Mouse (Mus musculus): ENCODE measurements at regions not wholly inside any gene's neighbourhood (a gene's known extent, or its start where the extent isn't known, plus 50 kb on each side); places are given as distances from the start of the nearest gene placed in this dataset.
A peak's percentile ranks its signal among the peaks of the same experiment; 100 is the strongest.

DNA sequence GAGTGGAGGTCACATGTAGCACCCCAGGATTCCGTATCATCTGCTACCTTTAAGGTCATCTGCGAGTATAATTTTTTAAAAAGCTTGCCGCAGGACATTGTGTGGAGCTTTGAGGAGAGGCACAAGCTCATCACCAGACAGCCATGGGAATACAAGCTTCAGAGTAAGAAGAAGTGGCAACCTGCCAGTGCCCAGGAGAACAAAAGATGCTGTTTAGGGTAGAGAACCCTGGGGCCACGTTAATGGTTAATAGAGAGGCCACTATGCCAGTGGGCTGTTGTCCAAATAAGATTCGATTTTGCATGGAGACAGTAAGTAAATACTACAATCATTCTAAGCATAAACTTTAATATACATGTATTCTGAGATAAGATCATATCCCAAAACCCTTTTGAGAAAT is 450.0 kb upstream of the Nrp1 start:
- DNase-seq: no peak

DNA sequence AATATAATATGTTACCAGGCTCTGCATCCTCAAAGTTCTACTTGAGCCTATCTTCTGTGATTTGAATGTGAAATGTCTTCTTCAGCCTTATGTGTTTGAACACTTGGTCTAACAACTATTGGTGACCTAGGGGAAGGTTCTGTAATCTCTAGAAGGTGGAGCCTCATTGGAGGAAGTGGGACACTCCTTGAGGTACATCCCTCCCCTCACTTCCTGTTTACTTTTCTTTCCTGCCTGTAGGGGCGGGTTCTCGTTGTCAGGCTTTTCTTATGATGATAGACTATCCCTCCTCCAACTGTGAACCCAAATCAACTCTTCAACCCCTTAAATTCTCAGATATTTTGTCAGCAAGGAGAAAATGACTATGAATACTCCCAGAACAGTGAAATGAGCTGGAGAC is 448.8 kb upstream of the Nrp1 start:
- DNase-seq: no peak

DNA sequence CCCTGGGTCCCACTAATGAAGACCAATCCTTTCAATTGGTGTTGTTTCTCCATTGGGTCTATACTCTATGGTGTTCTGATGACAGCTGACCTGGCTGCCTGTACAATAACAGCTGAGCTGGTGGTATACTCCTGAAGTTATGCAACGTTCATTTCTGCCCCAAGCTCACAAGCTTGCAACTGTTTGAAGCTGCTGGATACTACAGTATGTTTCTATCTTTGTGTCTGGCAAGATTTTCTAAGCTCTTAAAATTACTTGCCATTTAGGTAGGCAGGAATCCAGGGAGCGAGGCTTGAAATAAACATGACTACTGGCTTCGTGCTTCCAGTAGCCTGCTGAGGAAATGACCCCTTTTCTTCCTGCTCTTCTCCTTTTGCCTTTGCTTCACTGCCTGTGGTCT is 444.3 kb upstream of the Nrp1 start:
- DNase-seq: peak; percentile 54 to 66

DNA sequence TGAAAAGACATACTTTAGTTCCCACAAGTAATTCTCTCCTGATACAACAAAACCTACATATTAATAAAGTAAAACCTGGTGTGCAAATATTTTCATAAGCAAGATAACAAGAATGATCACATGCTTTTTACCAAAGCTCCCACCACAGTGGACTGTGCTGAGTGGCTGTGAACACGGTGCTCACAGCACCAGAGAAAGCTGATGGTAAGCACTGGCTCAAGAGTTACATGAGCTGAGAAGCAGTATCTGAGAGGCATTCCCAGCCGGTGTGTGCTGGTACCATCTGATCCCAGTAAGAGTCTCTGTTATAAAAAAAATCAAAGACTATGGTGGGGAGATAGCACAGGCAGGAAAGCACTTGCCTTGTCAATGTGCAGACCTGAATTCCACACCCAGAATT is 443.5 kb upstream of the Nrp1 start:
- DNase-seq: no peak

DNA sequence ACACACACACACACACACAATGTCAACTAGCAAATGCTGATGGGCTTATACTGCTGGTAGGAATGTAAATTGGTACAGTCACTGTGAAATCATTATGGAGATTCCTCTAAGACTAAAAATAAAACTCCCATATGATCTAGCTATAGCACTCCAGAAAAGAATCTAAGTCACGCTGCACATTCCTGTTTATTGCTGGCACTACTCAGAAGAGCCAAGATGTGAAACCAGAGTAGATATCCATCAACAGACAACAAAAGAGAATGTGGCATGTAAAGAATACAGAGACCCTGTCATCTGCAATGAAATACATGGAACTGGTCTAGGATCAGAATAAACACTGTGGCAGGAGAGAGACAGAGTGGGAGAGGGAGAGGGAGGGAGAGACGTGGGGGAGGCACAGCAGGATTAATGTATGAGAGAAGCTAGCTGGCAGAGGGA is 442.8 kb upstream of the Nrp1 start:
- DNase-seq: no peak

DNA sequence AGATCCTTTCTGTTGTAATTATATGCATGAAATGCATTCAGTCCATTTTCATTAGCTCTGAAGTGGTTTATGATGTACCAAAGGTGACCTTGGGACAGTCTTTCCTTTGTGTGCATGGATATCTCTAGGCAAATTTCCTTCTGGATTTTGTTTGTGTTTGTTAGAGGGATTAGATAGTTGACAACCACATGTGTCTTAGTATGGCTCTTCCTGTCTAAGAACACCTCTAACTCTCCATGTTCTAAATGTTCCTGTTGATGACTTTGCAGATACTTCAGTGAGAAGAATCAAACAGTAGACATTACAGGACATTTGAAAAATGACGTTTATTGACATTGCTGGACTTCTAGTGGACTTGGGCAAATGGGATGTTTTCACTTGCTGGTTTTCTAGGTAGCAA is 436.5 kb upstream of the Nrp1 start:
- no peak for DNase-seq

DNA sequence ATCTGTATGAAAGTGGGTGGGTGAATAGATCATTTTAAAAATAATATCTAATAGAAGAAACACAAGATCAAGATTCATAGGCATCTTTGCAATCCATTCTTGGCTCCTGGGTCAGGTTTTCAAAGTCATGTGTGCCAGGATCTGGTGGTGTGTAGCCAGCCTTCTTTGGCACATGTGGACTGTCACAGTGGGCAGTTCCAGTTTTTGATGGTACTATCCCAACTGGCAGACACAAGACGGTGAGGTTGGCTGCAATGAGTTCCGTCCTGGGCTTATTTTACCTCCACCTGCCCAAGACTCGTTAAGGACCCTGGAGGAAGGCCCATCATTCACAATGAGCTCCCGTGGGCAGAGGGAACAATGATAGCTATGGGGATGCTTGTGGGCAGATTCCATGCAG is 435.1 kb upstream of the Nrp1 start:
- DNase-seq: no peak

DNA sequence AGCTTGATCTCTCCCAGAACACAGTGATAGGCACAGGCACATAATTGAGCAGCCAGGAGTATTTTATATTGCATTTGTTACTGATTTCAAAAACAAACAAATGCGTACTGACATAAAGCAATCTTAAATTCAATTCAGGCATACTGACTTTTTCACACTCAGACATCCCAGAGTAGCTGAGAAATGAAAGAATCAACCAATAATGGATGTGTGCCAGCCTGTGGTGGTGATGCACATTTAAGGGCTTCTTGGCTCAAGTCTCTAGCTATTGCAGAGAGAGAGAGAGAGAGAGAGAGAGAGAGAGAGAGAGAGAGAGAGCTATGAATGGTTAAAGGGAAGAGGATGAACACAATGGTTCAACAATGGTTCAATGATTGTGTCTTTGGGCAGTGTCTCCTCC is 426.1 kb upstream of the Nrp1 start:
- DNase-seq: no peak

DNA sequence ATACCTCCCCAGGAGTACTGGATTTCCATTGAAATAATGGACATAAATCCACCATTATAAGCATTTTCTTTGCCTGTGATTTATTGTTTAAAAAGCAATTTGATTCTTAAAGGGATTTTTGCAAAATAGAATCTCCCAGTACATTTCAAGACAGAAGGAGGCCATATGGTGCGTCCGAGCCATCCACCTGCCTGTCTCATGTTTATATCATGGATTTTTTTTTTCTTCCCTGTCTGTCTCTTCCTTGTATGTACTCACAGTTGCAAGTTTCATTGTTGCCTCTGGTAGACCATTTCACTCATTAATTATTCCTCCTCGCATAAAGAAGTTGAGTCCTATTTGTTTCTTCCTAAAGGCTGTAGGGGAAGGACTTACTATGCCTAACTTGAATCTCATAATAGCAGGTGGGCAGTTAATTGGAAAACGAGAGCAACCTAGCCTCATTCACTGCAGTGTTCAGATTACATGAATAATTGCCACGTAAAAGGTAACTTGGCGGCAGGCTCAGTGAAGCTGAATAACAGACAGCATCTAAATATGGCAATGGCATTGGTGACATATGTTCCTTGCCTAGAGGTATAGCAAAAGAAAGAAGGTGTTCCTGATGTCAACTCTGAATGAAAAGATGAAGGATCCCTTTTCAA is 421.5 kb upstream of the Nrp1 start:
- no peak for DNase-seq

DNA sequence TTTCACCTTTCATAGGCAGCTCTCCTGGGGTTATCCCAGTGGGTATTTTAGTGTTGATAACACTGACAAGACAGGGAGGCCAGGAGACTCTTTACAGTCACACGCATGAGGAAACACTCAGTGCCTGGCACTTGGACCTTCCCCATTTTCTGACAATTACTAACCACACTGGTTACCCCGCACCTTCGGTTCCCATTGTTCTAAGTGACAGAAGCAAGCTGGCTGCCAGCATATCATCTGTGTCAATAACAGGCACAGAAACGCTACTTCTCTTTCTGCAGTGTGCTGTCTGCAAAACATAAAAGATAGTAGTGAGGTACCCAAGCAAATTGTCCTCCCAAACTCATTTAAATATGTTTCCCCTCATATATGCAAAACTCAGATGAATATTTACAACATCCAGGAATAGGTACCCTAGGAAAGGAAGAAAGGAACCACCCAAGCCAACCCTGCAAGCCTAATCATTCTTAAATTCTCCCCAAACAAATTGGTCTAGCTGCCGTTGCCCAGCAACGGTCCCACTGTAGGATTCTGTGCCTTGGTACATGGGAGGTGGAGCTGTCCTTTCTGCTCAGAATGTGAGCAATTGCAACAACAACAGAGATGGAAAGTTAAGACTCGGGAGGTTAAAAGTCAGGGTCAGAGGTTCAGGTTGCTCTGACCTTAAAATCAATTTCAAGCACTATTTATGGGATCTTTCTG is 419.0 kb upstream of the Nrp1 start:
- DNase-seq: no peak

DNA sequence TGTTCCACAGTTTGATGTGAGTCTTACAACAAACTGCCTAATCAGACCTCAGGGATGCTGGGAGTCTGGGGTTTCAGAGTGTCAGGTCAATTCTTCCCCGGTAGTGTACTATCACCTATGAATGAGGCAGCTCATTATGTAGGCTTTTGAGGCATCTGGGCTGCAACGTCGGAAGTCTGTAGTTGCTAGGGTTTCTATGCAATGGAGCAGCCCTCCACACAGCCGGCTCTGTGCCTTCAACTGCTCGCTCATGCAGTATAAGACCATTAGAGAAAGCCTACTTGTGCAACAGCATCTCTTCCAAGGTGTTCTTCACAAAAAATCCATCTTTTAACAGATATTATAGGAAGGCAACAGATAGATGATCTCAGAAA is 418.4 kb upstream of the Nrp1 start:
- no peak for DNase-seq

DNA sequence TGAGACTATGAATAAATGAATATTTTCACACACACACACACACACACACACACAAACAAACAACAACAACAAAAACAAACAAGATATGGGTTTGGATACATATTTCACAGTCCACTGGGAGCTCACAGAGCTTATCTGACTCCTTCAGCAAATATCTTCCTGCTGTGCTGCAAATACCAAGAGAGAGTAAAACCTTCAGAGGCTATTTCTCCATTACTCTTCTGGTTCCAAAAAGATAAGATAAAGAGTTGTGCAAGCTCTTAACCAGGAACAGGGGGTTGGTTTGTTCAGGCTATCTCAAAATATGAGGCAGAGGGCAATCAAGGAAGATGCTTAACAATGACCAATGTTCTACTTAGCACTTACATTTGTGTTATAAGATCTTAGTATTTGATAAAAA is 416.1 kb upstream of the Nrp1 start:
- no peak for DNase-seq

DNA sequence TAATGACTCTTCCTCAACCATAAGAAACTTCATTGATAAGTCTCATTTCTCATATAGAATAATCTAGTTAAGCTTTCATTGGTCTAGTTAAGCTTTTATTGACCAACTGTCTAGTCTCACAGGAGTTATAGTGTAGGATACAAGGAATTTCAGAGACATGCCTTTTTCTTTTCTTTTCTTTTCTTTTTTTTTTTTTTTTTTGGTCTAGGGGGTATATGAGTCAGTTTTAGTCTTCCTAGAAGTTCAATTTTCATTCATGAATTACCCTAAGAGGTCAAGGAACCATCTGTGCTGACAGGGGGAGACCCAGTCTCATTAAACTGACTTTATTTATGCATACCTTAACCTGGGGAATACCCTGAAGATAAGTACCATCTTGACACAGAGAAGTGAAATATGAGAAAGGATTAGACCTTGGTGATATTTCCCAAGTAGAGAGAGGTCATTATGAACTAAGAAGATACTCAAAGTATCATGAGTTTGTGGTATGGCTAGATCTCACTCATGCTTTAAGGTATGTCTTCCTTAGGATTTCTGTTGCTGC is 413.4 kb upstream of the Nrp1 start:
- no peak for DNase-seq

DNA sequence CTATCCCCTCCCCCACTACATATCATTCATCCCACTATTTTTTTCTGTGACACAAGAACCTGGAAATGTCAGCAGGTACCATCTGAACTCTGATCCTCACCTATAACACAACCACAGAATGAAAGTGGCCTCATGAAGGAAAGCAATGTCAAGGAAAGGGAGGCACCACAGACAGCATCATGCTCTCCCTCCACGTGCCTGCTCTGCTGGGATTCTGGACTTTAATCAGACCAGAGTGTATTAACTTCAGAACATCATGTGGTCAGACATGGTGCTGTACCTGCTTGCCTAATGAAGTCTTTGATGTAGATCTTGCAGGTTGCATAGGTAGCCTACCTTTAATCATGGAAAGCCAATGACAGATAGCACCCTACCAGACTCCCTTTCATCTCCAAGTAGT is 400.8 kb upstream of the Nrp1 start:
- DNase-seq: no peak

DNA sequence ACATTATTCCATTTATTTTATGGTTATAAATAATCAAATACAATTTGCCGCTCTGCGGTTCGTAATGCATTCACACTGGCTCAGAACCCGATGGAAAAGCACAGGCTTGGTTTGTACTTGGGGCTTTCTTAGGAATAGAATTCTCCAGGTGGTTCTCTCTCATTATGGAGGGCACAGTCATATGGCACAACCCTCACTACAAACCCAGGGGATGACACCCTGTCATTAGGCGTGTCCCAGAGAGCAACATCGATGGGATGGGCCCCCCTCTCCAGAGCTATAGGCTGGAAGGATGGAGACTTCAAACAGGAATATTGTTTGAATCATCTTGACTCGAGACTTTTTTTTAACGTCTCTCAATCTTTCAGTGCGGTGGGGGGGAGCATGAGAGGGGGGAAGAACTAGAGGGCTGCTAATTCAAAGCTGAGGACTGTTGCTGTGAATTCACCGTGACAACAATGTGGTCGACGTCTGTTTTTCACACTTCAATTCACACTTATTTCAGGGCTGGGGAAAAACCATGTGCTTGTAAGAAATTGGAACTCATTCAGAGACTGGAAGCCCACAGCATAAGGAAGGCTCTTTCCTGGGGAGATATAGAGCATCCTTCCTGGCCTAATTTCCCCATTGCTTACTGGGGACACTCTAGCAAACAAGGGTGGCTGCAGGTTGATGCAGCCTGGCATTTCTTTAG is 399.9 kb upstream of the Nrp1 start:
- DNase-seq: no peak

DNA sequence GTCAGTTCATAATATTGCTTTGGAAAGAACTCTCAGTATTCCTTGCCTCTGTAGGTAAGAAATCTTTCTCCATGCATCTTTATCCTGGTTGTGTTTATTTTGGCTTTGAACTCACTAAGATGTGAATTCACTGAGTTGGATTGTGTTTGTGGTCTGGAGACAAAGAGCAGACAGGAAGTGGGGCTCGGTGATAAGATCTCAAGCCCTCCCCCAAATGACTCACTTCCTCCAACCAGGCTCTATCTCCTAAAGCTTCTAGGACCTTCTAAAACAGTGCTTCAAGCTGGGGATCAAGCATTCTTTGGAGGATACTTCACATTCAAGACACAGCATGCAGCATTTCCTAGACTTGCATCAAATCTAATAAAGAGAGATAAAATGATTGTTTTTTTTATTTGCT is 395.5 kb upstream of the Nrp1 start:
- DNase-seq: peak in 1 of 2 experiments; percentile 37

DNA sequence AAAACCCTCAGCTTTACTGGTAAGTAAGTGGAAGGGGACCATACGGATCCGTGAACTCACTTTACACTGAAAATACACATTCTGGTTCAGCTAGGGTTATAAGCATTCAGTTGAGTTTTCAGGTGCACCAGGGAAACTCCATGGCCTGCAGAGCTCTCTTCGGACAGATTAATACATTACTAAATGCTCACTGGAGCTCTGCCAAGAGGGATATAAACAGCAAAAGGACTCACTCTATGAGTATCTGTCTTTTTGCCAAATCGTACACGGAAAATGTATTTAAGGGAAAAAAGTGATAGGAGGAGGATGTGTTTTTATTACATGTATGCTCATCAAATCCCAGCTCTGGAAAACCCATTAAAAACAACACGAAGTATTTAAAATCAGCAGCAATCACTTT is 394.8 kb upstream of the Nrp1 start:
- DNase-seq: no peak

DNA sequence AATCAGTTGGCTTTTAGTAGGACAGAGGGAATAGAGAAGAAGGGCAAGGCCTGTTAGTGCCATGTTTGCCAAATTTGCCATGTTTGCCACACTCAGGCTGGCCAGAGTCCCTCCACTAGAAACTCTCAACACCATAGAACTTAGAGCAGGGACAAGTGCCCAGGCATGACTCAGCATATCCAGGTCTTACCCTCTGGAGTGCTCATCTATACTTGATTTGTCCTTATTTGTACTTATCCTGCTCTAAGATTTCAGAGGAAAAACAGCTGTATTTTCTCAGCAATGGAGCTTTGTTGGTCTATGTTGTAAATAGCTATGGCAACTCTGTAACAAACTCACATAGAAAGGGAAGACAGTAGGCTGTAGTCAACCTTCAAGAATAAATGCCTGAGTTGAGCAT is 393.6 kb upstream of the Nrp1 start:
- DNase-seq: peak; percentile 12 to 25

DNA sequence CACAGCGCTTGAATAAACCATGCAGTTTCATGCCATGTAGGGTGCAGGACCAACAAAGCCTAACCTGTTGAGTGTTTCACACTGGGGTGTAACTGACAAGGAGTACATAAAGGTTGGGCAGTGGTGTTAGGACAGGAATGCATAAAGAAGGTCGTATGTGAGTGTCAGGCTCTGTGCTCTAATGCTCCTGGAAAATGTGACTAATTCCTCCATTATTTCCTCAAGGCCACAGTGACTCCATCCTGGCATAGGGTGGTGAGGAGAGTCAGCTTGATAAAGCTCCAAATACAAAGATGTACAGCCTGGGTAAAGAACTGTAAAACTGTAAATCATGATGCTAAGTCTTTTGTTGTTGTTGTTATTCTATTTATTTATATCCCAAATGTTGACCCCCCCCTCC is 393.1 kb upstream of the Nrp1 start:
- DNase-seq: no peak

DNA sequence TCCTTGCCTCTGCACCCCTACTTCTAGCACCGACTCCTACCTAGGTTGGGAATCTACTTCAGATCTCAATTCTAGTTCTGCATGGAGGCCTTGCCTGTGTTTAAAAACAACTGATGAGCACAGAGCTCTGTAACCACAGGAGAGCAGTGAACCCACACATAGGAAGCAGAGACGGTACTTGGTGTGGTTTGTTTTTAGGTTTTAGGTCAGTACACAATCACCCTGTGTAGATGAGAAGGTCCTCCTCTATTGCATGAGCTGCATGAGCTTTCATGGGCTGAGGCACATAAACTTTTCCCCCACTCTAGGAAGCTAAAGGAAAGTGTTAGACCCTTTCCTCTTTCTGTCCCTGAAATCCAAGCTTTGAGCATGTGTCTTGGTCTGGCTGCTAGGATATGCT is 390.4 kb upstream of the Nrp1 start:
- DNase-seq: no peak

DNA sequence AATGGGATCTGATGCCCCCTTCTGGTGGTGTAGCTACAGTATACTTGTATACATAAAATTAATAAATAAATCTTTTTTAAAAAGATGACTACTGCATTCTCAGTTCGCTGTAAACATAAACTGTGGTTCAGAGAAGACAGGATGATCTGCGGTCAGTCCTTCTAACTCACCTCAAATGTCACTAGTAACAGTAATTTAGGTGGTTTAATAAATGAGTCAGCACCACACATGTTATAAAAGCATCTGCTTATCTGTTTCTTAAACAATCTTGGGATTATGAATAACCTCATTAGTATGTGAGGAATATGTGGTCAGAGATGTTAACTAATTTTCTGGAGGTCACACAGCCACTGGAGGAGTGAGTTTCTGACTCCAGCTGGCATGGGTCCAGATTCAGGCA is 385.2 kb upstream of the Nrp1 start:
- no peak for DNase-seq

DNA sequence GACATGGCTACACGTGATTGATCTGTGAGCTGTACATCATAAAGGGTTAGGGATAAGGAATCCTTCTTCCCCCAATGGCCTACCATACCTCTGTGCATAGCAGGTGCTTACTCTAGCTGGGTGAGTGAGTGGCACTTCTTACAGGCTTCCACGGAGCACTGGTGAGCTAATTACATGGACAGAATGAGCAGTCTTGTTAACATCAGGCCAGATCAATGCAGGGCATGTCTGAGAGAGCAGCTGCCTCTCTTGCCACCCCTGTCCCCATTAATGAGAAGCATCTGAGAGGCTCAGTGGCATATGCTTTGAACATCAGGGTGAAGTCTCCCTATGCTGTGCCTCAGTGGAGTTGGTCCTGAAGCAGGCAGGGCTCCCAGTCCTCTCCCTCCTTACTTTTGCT is 380.7 kb upstream of the Nrp1 start:
- no peak for DNase-seq

DNA sequence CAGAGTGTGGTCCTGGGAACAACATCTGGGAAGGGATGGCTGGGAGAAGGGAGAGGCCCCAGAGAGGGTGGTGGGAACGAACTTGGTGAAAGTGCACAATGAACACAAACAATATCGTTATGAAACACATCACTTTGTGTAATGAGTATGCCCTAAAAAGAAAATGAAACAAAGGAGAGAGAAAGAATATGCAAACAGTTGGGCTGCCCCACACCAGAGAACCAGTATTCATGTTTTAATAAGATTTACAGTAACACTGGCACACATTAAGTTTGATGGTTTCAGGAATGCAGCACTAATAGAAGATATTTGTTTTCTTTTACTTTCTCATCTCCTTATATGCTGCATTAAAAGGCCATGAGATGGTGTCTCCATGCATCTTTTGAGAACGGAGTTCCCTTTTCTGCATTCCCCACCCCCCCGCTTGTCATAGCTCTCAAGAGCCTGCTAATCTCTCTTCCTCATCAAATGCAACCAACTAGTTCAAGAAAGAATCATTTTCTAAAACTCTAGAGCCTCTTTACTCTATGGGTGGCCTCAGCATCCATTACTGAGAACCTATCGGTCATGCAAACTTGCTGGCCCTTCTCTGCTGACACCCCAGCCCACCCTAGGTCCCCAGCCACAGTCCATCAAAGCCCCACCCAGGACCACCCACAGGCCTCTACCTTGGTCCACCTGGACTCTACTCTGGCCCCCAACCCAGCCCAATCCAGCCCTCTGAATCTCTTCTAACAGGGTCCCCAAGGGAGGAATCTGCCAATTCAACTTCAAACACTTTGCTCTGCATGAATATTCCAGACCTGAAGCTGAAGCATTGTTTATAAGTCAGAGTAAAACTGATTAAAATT is 379.0 kb upstream of the Nrp1 start:
- no peak for DNase-seq

Measured in heart, adult 18-20 months (tissue).